Mouse (Mus musculus): ENCODE measurements around the gene Galnt3. TPM values are rescaled to one million over a fixed set of nuclear protein-coding genes. Genes with fewer than 3 reads are reported as not detected.

The Galnt3 gene
- polyA plus RNA-seq, 1 experiment from 2014 or later: 0.28 TPM

DNA sequence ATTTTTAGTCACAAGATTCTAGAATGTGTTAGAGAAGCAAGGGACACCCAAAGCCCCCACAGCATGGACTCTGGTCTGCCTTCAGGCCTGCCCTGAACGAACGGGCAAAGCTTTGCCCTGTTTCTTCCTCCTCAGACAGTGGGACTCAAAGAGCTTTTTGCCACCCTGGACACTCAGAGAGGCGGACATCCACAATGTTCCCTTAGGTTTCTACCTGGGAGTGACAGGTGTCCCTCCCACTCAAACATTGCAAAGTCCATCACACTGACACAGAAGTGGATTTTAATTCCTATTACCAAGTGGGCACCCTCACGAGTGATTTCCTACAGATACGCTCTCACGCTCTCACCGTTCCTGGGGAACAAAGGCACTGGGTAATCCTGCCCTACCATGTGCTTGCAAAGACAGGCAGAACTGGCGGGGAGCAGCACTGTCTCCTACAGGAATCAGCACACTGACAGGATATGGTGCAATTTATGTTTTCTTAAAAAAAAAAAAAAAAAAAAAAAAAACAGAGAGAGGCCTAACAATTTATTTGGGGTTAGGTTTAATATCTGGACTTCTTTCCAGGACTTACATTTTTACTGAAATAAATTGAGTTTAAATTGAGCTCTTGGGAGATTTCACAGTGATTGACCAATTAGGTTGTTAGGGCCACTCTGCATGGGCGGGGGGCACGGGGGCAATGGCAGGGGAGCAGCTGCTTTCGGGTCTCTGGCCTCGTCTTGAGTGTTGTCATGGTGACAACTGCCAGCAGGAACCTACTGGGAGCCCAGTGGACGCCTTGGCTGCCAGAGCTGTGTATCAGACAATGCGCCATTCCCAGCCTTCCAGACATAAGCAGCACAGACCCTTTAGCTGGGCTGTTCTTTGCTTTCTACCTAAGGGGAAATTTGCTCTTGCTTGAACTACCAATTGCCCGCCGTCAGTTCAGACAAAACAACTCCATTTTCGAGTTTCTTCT is 81.1 kb downstream of the Galnt3 start:
- H3K36me3 ChIP-seq: no peaks in the 10 kb centered on the region
- 68% methylated on average over 17 of the region's 17 CpGs for WGBS
- no peak overlapping the region for H3K9ac ChIP-seq
- H3K4me1 ChIP-seq (replicated peaks): no peaks in the 10 kb centered on the region
- no peaks in the 10 kb centered on the region; the same call in 1 of the 2 replicates for H3K9me3 ChIP-seq (replicated peaks)
- H3K4me3 ChIP-seq: no peak overlapping the region
- H3K4me2 ChIP-seq: no peak overlapping the region
- no peak for ATAC-seq (replicated peaks; ENCODE audit: insufficient number of reproducible peaks, insufficient read depth, low FRiP score, low read depth)
- no peak overlapping the region for H3K27ac ChIP-seq
- H3K27me3 ChIP-seq: no peaks in the 10 kb centered on the region

DNA sequence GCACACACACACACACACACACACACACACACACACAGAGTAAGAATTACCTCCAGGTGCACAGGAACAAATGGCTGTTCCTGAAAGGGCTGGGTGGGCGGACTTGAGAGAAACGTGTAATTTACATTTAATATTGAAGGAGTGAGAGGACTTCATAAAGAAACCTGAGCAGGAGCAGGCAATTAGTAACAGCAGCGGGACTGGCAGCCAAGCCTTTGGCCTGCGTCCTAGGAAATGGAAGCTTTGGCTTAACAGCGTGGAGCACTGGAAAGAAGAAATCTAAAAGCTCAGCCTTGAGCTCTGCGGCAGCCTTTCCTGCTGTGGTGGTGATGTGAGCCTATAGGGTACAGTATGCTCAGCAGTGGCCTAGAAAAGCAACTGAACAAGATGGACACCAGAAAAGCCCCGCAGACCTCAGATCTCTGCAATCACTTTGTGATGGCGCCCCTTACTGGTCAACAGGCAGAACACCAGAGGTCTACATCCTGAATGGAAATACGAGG is 82.8 kb downstream of the Galnt3 start:
- H3K9me3 ChIP-seq (replicated peaks): no peaks in the 10 kb centered on the region; the same call in 1 of the 2 replicates
- H3K27me3 ChIP-seq: no peaks in the 10 kb centered on the region
- ATAC-seq (replicated peaks; ENCODE audit: insufficient number of reproducible peaks, insufficient read depth, low FRiP score, low read depth): no peak
- no peak overlapping the region for H3K4me2 ChIP-seq
- no peak overlapping the region for H3K9ac ChIP-seq
- H3K36me3 ChIP-seq: no peaks in the 10 kb centered on the region
- H3K27ac ChIP-seq: no peak overlapping the region
- 70% methylated on average over 9 of the region's 9 CpGs for WGBS
- H3K4me1 ChIP-seq (replicated peaks): no peaks in the 10 kb centered on the region
- no peak overlapping the region for H3K4me3 ChIP-seq

DNA sequence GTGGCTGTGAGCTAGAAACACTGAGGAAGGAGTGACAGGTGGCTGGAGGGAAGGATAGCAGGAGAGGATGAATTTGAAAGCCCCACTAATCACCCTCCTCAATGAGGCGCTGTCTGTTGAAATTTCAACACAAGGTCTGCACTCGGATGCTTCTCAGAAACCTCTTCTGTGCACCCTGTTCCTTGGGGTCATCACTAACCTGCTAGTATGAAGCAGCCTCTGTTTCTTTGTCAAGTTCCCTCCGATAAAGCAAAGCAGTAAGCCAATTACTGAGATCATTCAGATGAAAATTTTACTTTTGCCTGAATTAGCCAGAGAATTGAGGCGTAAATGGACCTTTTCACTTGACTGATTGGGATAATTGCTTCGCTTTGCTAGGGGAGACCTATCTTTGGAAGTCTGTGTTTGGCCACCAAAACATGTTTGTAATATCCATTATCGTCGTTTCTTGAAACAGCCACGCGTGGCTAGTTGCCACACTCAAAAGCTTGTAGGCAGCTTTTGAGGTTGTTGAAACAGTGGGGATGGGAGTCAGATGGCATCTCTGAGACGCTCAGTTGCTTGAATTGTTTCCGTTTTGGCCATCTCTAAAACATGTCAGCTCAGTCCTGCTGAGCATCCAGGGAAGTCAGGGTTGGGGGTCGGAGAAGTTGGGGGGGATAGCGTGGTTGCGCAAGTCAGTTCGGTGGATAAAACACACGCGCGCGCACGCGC is 83.4 kb downstream of the Galnt3 start:
- H3K9me3 ChIP-seq (replicated peaks): no peaks in the 10 kb centered on the region
- no peak overlapping the region for H3K4me2 ChIP-seq
- WGBS: 92% methylated on average over 21 of the region's 21 CpGs
- ATAC-seq (replicated peaks; ENCODE audit: insufficient number of reproducible peaks, insufficient read depth, low FRiP score, low read depth): no peak
- H3K27ac ChIP-seq: no peak overlapping the region
- no peaks in the 10 kb centered on the region for H3K36me3 ChIP-seq
- no peaks in the 10 kb centered on the region for H3K4me1 ChIP-seq (replicated peaks)
- no peak overlapping the region for H3K4me3 ChIP-seq
- H3K27me3 ChIP-seq: no peaks in the 10 kb centered on the region
- no peak overlapping the region for H3K9ac ChIP-seq

DNA sequence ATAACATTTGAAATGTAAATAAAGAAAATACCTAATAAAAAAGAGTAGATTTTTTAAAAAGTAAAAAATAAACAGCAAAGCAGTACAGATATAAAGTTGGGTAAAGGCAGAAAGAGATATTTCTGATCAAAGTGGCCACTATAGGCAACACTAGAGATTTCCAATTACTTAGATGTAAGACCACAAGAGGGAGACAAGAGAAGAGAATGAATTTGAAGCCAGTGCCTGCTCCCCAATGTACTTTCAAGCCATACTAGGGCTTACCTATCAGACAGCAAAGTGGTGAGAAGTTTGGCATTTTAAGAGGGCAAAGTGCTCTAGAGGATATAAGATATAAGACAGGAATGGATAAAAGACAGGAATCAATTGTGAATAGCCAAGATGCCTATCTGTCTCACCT is 84.2 kb downstream of the Galnt3 start:
- H3K36me3 ChIP-seq: no peaks in the 10 kb centered on the region
- no peaks in the 10 kb centered on the region for H3K27me3 ChIP-seq
- no peak overlapping the region for H3K4me2 ChIP-seq
- no peak overlapping the region for H3K27ac ChIP-seq
- H3K4me3 ChIP-seq: no peak overlapping the region
- no peak for ATAC-seq (replicated peaks; ENCODE audit: insufficient number of reproducible peaks, insufficient read depth, low FRiP score, low read depth)
- H3K9me3 ChIP-seq (replicated peaks): no peaks in the 10 kb centered on the region
- H3K4me1 ChIP-seq (replicated peaks): no peaks in the 10 kb centered on the region
- H3K9ac ChIP-seq: no peak overlapping the region

DNA sequence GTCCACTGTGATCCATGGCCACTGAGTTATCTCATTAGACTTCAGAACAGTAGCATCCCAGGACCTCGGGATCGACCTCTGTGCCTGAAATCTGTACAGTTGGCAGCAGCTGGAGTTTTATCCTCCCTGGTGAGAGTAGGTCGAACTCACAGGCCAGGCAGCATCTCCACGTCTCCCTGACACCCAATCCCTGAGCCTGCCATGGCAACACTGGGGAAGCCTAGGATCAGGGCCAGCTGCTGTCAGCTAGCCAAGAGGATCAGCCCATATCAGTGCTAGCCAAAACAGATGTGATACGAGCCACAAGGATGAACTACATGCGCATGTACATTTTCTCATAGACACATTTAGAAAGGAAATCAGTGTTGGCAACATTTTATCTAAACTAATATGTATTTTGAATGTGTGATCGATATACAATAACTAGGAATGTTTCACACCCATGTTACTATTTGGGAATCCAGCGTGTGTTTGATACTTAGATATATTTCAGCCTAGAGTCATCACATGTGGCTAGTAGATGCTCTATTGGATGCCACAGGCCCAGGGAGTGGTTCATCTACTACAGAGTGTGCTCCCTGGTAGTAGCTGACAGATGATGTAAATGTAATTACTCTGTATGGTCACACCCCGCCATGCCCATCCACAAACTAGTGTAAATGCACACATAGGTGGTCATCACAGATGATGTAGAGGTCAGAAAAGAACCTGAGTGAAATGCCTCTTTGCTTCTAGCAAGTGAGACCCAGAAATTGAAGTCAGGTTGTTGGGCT is 89.7 kb downstream of the Galnt3 start:
- Histone ChIP-seq H3K9ac (no peak overlapping the region), H3K27ac (no peak overlapping the region), H3K9me3 (replicated peaks) (no peaks in the 10 kb centered on the region), H3K4me3 (no peak overlapping the region), H3K4me1 (replicated peaks) (no peaks in the 10 kb centered on the region), H3K4me2 (no peak overlapping the region), H3K36me3 (no peaks in the 10 kb centered on the region), H3K27me3 (no peaks in the 10 kb centered on the region)
- 61% methylated on average over 9 of the region's 9 CpGs for WGBS
- ATAC-seq (replicated peaks; ENCODE audit: insufficient number of reproducible peaks, insufficient read depth, low FRiP score, low read depth): no peak

Other genes with a start within 250 kb of the Galnt3 start
- 5.4 and 6.5 TPM in 2 replicates for gene Ttc21b, start 131.6 kb upstream of the Galnt3 start, polyA plus RNA-seq (2015; fragmentation: Nextera tagmentation; extraction: Ambion mirVana)